Mouse (Mus musculus): ENCODE results near the gene Sptb. TPM values are rescaled to one million over a fixed set of nuclear protein-coding genes. Genes with fewer than 3 reads are reported as not detected.
A peak's percentile ranks its signal among the peaks of the same experiment; 100 is the strongest.

Sptb gene
- polyA plus RNA-seq, 1 experiment = 101 TPM

GRCm38 (mm10) chr12:76572261-76573251 lies 137.8 kb downstream of the Sptb start:
- H3K27ac ChIP-seq (ENCODE audit: insufficient read depth, low read length) = no peak overlapping the region

GRCm38 (mm10) chr12:76571266-76571665 lies 139.1 kb downstream of the Sptb start:
- H3K27me3 ChIP-seq (ENCODE audit: control insufficient read depth, insufficient read depth, low read length) = no peaks in the 10 kb centered on the region
- peaks cover 34% of the 10 kb centered on the region for H3K4me1 ChIP-seq (ENCODE audit: control insufficient read depth, insufficient read depth, low read length)
- WGBS = 93% methylated on average over 10 of the region's 10 CpGs
- no peak for TF ChIP-seq CTCF (IDR thresholded peaks at IDR 0.05; ENCODE audit: borderline replicate concordance, insufficient read depth, low read depth, low read length)
- TF ChIP-seq POLR2A (IDR thresholded peaks at IDR 0.05; ENCODE audit: borderline replicate concordance, insufficient read depth, low read length) = no peak
- DNase-seq = no peak
- H3K4me3 ChIP-seq (replicated peaks; ENCODE audit: insufficient read depth, low read depth, low read length) = no peak overlapping the region
- H3K27ac ChIP-seq (ENCODE audit: insufficient read depth, low read length) = no peak overlapping the region

More at GRCm38 (mm10) chr12:76572261-76573251, 137.8 kb downstream of the Sptb start:
- peaks cover 31% of the 10 kb centered on the region for H3K4me1 ChIP-seq (ENCODE audit: control insufficient read depth, insufficient read depth, low read length)
- 33% methylated on average over 27 of the region's 27 CpGs for WGBS
- no peaks in the 10 kb centered on the region for H3K27me3 ChIP-seq (ENCODE audit: control insufficient read depth, insufficient read depth, low read length)
- DNase-seq = peak in 1 of 2 experiments; percentile 44
- TF ChIP-seq CTCF (IDR thresholded peaks at IDR 0.05; ENCODE audit: borderline replicate concordance, insufficient read depth, low read depth, low read length) (no peak), POLR2A (IDR thresholded peaks at IDR 0.05; ENCODE audit: borderline replicate concordance, insufficient read depth, low read length) (no peak)
- no peak overlapping the region for H3K4me3 ChIP-seq (replicated peaks; ENCODE audit: insufficient read depth, low read depth, low read length)

GRCm38 (mm10) chr12:76570221-76570940 lies 140.0 kb downstream of the Sptb start:
- WGBS = 91% methylated on average over 9 of the region's 9 CpGs
- no peak for TF ChIP-seq CTCF (IDR thresholded peaks at IDR 0.05; ENCODE audit: borderline replicate concordance, insufficient read depth, low read depth, low read length)
- no peak for TF ChIP-seq POLR2A (IDR thresholded peaks at IDR 0.05; ENCODE audit: borderline replicate concordance, insufficient read depth, low read length)
- DNase-seq = no peak
- Histone ChIP-seq H3K27ac (ENCODE audit: insufficient read depth, low read length) (no peak overlapping the region), H3K27me3 (ENCODE audit: control insufficient read depth, insufficient read depth, low read length) (no peaks in the 10 kb centered on the region), H3K4me3 (replicated peaks; ENCODE audit: insufficient read depth, low read depth, low read length) (no peak overlapping the region), H3K4me1 (ENCODE audit: control insufficient read depth, insufficient read depth, low read length) (peaks cover 36% of the 10 kb centered on the region)

- H3K27me3 ChIP-seq (ENCODE audit: control insufficient read depth, insufficient read depth, low read length) = no peaks in the 10 kb centered on the region
- H3K4me3 ChIP-seq (replicated peaks; ENCODE audit: insufficient read depth, low read depth, low read length) = no peak overlapping the region
- DNase-seq = no peak
- H3K4me1 ChIP-seq (ENCODE audit: control insufficient read depth, insufficient read depth, low read length) = peaks cover 6% of the 10 kb centered on the region
- WGBS = 43% methylated on average over 10 of the region's 10 CpGs
- H3K27ac ChIP-seq (ENCODE audit: insufficient read depth, low read length) = no peak overlapping the region
- TF ChIP-seq POLR2A (IDR thresholded peaks at IDR 0.05; ENCODE audit: borderline replicate concordance, insufficient read depth, low read length) (no peak), CTCF (IDR thresholded peaks at IDR 0.05; ENCODE audit: borderline replicate concordance, insufficient read depth, low read depth, low read length) (no peak)
These were observed 144.1 kb downstream of the Sptb start for GRCm38 (mm10) chr12:76566284-76566683.

GRCm38 (mm10) chr12:76562196-76562595 lies 148.2 kb downstream of the Sptb start:
- no peak overlapping the region for H3K4me3 ChIP-seq (replicated peaks; ENCODE audit: insufficient read depth, low read depth, low read length)
- TF ChIP-seq CTCF (IDR thresholded peaks at IDR 0.05; ENCODE audit: borderline replicate concordance, insufficient read depth, low read depth, low read length) (no peak), POLR2A (IDR thresholded peaks at IDR 0.05; ENCODE audit: borderline replicate concordance, insufficient read depth, low read length) (no peak)
- H3K4me1 ChIP-seq (ENCODE audit: control insufficient read depth, insufficient read depth, low read length) = peaks cover 10% of the 10 kb centered on the region
- H3K27me3 ChIP-seq (ENCODE audit: control insufficient read depth, insufficient read depth, low read length) = no peaks in the 10 kb centered on the region
- no peak overlapping the region for H3K27ac ChIP-seq (ENCODE audit: insufficient read depth, low read length)
- DNase-seq = no peak
- 79% methylated on average over 4 of the region's 4 CpGs for WGBS

DNA sequence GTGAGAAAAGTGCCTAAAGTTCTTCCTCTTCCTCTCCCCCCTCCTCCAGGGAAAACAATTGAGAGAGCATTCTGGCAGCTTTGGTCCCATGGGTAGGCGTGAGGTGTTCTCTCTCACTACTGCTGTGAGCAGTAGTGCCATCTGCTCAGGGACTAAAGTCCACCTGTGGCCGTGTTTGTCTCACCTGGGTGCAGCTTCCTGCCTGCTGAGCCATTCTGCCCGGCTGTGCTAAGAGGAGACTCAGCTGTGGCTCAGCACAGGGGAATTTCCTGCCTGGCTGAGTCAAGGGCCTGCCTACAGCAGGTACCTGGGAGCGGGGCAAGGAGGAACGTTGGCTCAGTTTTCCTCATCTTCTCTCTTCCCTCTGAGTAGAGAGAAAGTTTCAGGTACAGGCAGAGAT lies 152.1 kb downstream of the Sptb start:
- peaks cover 9% of the 10 kb centered on the region for H3K4me1 ChIP-seq (ENCODE audit: control insufficient read depth, insufficient read depth, low read length)
- peak in 1 of 2 experiments; percentile 59 for DNase-seq
- TF ChIP-seq CTCF (IDR thresholded peaks at IDR 0.05; ENCODE audit: borderline replicate concordance, insufficient read depth, low read depth, low read length) = no peak
- TF ChIP-seq POLR2A (IDR thresholded peaks at IDR 0.05; ENCODE audit: borderline replicate concordance, insufficient read depth, low read length) = no peak
- WGBS = 24% methylated on average over 5 of the region's 5 CpGs
- H3K4me3 ChIP-seq (replicated peaks; ENCODE audit: insufficient read depth, low read depth, low read length) = no peak overlapping the region
- no peak overlapping the region for H3K27ac ChIP-seq (ENCODE audit: insufficient read depth, low read length)
- H3K27me3 ChIP-seq (ENCODE audit: control insufficient read depth, insufficient read depth, low read length) = no peaks in the 10 kb centered on the region

- DNase-seq = no peak
- TF ChIP-seq CTCF (IDR thresholded peaks at IDR 0.05; ENCODE audit: borderline replicate concordance, insufficient read depth, low read depth, low read length) (no peak), POLR2A (IDR thresholded peaks at IDR 0.05; ENCODE audit: borderline replicate concordance, insufficient read depth, low read length) (no peak)
- 68% methylated on average over 6 of the region's 6 CpGs for WGBS
- no peaks in the 10 kb centered on the region for H3K27me3 ChIP-seq (ENCODE audit: control insufficient read depth, insufficient read depth, low read length)
- H3K27ac ChIP-seq (ENCODE audit: insufficient read depth, low read length) = no peak overlapping the region
- H3K4me1 ChIP-seq (ENCODE audit: control insufficient read depth, insufficient read depth, low read length) = peaks cover 9% of the 10 kb centered on the region
- no peak overlapping the region for H3K4me3 ChIP-seq (replicated peaks; ENCODE audit: insufficient read depth, low read depth, low read length)
These were observed 153.5 kb downstream of the Sptb start for GRCm38 (mm10) chr12:76556745-76557389.

All from cerebellum, adult 2 months (tissue).